Mouse (Mus musculus): ENCODE measurements around the gene Nmnat3.

GRCm38 (mm10) chr9:98345840-98346239, 58.6 kb downstream of the Nmnat3 start:
- no peak for TF ChIP-seq CTCF (IDR thresholded peaks at IDR 0.05; ENCODE audit: low read depth)
- no peak for TF ChIP-seq EP300 (IDR thresholded peaks at IDR 0.05; ENCODE audit: low read depth)

Measured in liver, embryonic 14.5 days (tissue).